Mouse (Mus musculus) neural tube, embryonic 14.5 days (tissue): ENCODE data around the gene Rftn1. TPM values are rescaled to one million over a fixed set of nuclear protein-coding genes. Genes with fewer than 3 reads are reported as not detected.

Experiments used
- ATAC-seq: fragments of 200-750 bp; cut with Nextera tagmentation; 2 replicates; pipeline ENCODE4 v1.8.0; 2017; ENCODE audit warnings: low read depth, mild to moderate bottlenecking, moderate TSS enrichment, moderate library complexity
- H3K27ac ChIP-seq: fragments of 300-500 bp; sonication (generic); 2 replicates; pipeline ENCODE4 v1.5.1; 2014; ENCODE audit warnings: low read depth, mild to moderate bottlenecking, control low read depth, low read length, moderate library complexity, mixed read lengths
- H3K27me3 ChIP-seq: fragments of 300-500 bp; sonication (generic); 2 replicates; pipeline ENCODE4 v1.6.1; 2014; ENCODE audit warnings: low read length; ENCODE audit not compliant: control insufficient read depth, insufficient read depth
- H3K36me3 ChIP-seq: fragments of 300-500 bp; sonication (generic); 2 replicates; pipeline ENCODE4 v1.6.1; 2014; ENCODE audit warnings: low read length, mixed read lengths; ENCODE audit not compliant: control insufficient read depth, insufficient read depth
- H3K4me1 ChIP-seq: fragments of 300-500 bp; sonication (generic); 2 replicates; pipeline ENCODE4 v1.6.1; 2014; ENCODE audit warnings: low read length; ENCODE audit not compliant: control insufficient read depth, insufficient read depth
- H3K4me2 ChIP-seq: fragments of 300-500 bp; sonication (generic); 2 replicates; pipeline ENCODE4 v1.6.1; 2014; ENCODE audit warnings: mild to moderate bottlenecking, low read depth, low read length, control low read depth
- H3K4me3 ChIP-seq: fragments of 300-500 bp; sonication (generic); 2 replicates; pipeline ENCODE4 v1.5.1; 2014; ENCODE audit warnings: low read depth, low read length, control low read depth, mixed read lengths
- H3K9ac ChIP-seq: fragments of 300-500 bp; sonication (generic); replicated peaks from 2 replicates; pipeline ENCODE4 v1.6.1; 2014; ENCODE audit warnings: low read depth, mild to moderate bottlenecking, control low read depth, low read length, mixed read lengths
- H3K9me3 ChIP-seq: fragments of 300-500 bp; sonication (generic); 2 replicates; pipeline ENCODE4 v1.6.1; 2016; ENCODE audit warnings: low read length; ENCODE audit not compliant: control insufficient read depth
- WGBS: fragments of 180-500 bp; shearing (Covaris S2); extraction: QIAGEN DNeasy Blood & Tissue Kit; methylation state at CpG from one replicate; pipeline ENCODE4 v1.1.7; 2014; 5-methylcytosine and 5-hydroxymethylcytosine counted together
- polyA plus RNA-seq: library from polyadenylated mRNA; unstranded; fragments of >200 nt; fragmentation: Nextera tagmentation; extraction: Ambion mirVana; gene quantifications from 2 replicates; pipeline ENCODE4 v1.2.1, GENCODE M21; 2014

Rftn1 gene
- polyA plus RNA-seq, 1 experiment from 2014 or later, result 20.4 TPM

DNA sequence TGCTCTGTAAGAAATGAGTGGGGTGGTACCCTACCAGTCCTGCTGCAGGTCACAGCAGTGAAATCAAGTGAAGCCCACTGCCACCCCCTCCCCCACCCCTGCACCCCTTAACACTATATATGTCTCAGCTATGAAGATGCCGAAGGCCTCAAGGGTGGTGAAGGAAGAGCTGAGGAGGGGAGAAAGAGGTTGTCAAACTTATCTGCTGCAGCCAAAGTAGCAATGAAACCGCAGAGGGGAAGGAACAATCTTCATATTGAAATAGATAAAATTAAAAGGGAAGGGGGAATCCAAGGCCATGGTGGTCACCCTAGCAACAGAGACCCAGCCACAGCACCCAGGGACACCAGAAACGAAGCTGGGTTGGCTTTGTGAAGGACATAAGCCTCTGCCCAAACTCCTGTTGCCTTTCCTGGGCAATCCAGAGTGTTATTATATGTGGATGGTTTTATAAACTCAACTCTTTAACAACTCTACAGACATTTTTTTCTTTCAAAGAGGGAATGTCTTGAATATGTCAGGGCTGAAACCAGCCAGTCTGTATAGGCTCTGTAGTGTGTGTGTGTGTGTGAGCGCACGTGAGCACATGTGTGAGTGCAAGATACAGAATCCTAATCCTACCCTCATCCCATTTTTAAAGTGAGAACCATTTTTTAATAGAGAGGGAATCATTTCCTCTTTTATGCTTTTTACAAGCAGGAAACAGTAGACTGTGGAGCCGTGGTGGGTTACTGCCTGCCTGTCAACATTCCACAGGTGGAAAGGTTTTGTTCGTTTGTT, 119.5 kb downstream of the Rftn1 start:
- no peak overlapping the region for H3K27ac ChIP-seq
- H3K4me1 ChIP-seq, result no peaks in the 10 kb centered on the region
- no peaks in the 10 kb centered on the region for H3K36me3 ChIP-seq
- H3K4me2 ChIP-seq, result no peak overlapping the region
- no peaks in the 10 kb centered on the region for H3K9me3 ChIP-seq
- H3K27me3 ChIP-seq, result no peaks in the 10 kb centered on the region
- no peak for ATAC-seq
- H3K4me3 ChIP-seq, result no peak overlapping the region
- 86% methylated on average over 7 of the region's 7 CpGs for WGBS
- H3K9ac ChIP-seq, result no peak overlapping the region

DNA sequence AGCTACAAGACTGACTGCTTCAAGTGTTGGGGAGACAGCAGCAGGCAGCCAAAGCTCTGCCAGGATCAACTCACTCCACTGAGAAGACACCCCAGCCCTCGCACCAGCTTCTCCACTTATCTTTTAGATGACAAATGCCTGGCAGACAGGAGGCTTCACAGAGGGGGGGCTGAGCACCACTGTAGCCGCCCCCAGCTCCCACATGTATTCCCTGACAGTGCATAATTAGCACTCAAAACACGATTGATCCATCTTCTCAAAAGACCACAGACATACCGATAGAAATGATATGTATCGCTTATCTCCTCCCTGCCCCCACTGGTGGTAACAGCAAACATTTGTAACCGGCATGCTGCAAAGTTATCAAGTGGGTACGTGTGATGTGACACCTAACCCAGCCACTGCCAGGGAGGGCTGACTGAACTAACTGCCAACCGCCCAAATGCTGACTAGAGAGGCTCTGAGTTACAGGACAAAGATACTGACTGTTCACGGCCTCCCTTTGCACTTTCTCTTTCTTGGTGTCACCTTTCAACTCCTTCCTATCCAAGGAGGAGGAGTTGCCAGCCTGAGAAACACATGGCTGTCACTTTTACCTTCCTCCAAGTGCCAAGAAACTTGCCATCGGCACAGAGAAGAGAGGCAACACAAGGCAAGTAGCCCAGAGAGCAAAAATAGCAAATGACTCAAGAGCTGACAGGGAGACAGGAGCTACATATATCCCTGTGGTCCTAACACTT, 120.4 kb downstream of the Rftn1 start:
- no peak overlapping the region for H3K9ac ChIP-seq
- 54% methylated on average over 10 of the region's 10 CpGs for WGBS
- no peak; the same call in 1 of the 2 replicates for ATAC-seq
- no peaks in the 10 kb centered on the region for H3K27me3 ChIP-seq
- no peaks in the 10 kb centered on the region for H3K36me3 ChIP-seq
- H3K4me1 ChIP-seq, result no peaks in the 10 kb centered on the region
- no peak overlapping the region for H3K4me2 ChIP-seq
- H3K27ac ChIP-seq, result no peak overlapping the region
- no peaks in the 10 kb centered on the region for H3K9me3 ChIP-seq
- no peak overlapping the region for H3K4me3 ChIP-seq

DNA sequence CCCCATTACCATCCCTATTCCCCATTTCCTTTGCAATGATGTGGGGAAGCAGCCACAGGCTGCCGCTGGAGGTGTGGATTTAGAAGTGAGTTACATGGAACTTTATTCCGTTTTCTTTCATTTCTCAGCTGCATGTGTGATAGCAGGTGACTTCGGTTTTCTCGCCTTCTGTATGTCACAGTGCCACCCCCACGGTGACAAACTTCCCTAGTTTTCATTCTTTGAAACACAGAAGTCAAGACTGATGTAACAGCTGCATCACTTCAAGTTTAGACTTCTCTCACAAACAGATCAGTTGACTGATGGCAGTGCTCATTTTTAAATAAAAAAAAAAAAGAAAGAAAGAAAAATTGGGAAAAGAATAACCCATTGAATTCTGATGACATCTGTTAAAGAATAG, 121.3 kb downstream of the Rftn1 start:
- no peaks in the 10 kb centered on the region for H3K27me3 ChIP-seq
- H3K4me1 ChIP-seq, result no peaks in the 10 kb centered on the region
- no peaks in the 10 kb centered on the region for H3K36me3 ChIP-seq
- H3K9me3 ChIP-seq, result no peaks in the 10 kb centered on the region
- H3K4me3 ChIP-seq, result no peak overlapping the region
- WGBS, result 87% methylated on average over 5 of the region's 5 CpGs
- no peak overlapping the region for H3K9ac ChIP-seq
- no peak overlapping the region for H3K27ac ChIP-seq
- no peak for ATAC-seq
- H3K4me2 ChIP-seq, result no peak overlapping the region

DNA sequence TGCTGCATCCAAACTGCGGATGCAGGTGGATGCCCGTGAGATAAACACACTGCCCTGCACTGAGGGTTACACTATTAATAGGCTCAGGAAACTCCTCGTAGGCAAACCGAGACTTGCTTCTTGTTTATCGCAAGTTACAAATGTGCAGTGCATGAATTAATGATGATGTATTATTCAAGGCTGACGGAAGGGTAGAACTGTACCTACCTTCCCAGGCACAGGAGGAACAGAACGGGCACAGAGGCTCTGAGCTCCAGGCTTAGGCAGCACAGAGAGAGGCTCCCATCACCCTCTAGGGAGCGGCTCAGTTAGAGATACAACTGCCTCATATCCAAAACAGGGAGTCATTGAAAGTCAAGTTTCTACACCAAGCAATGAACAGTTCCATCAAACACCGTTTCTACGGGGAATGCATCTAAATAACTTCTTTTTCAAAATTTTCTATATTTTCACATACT, 121.8 kb downstream of the Rftn1 start:
- no peaks in the 10 kb centered on the region for H3K27me3 ChIP-seq
- H3K4me3 ChIP-seq, result no peak overlapping the region
- no peaks in the 10 kb centered on the region for H3K9me3 ChIP-seq
- no peak overlapping the region for H3K9ac ChIP-seq
- H3K36me3 ChIP-seq, result no peaks in the 10 kb centered on the region
- WGBS, result 82% methylated on average over 10 of the region's 10 CpGs
- no peak overlapping the region for H3K4me2 ChIP-seq
- no peaks in the 10 kb centered on the region for H3K4me1 ChIP-seq
- ATAC-seq, result no peak
- no peak overlapping the region for H3K27ac ChIP-seq

DNA sequence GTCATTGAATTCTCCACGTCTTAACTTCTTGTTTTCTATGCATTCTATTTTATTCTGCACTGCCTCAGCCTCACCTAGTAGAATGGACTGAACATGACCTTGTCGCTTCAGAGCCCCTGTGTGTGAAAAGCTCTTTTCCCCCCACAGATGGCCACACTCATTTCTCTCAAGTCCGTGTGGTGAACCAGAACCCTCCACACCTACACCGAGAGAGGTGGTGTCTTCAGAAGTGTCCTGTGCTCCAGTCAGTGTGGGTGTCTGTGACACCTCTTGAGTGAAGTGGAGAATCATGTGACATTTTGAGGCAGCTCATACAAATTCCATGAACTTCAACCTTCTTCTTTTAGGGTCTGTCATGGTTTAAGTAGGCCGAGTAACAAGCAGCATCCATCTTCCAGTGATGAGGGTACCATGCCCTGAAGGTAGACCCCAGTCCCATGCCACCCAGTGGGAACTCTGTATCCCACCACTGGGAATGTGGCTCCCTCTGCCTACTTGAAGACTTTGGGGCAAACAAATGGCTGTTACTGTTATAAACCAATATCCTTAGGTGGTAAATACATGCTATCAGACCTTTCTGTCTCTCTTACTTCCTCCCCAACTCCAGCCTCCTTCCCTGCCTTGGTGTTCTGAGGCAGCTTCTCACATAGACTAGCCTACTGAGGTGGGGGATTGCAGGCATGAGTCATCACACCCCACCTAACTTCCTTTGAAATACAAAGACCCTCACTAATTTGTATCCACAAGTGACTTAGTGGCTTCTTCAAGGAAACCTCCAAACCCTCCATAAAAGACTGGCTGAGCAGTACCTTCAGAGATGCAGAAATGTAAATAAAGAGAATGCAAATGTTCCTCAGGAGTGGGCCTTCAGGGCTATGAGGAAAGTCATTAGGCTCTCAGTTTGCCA, 122.4 kb downstream of the Rftn1 start:
- Histone ChIP-seq H3K36me3 (no peaks in the 10 kb centered on the region), H3K4me1 (no peaks in the 10 kb centered on the region), H3K27ac (no peak overlapping the region), H3K9ac (no peak overlapping the region), H3K9me3 (no peaks in the 10 kb centered on the region), H3K4me2 (no peak overlapping the region), H3K27me3 (no peaks in the 10 kb centered on the region), H3K4me3 (no peak overlapping the region)
- WGBS, result 85% methylated on average over 5 of the region's 5 CpGs
- no peak for ATAC-seq

DNA sequence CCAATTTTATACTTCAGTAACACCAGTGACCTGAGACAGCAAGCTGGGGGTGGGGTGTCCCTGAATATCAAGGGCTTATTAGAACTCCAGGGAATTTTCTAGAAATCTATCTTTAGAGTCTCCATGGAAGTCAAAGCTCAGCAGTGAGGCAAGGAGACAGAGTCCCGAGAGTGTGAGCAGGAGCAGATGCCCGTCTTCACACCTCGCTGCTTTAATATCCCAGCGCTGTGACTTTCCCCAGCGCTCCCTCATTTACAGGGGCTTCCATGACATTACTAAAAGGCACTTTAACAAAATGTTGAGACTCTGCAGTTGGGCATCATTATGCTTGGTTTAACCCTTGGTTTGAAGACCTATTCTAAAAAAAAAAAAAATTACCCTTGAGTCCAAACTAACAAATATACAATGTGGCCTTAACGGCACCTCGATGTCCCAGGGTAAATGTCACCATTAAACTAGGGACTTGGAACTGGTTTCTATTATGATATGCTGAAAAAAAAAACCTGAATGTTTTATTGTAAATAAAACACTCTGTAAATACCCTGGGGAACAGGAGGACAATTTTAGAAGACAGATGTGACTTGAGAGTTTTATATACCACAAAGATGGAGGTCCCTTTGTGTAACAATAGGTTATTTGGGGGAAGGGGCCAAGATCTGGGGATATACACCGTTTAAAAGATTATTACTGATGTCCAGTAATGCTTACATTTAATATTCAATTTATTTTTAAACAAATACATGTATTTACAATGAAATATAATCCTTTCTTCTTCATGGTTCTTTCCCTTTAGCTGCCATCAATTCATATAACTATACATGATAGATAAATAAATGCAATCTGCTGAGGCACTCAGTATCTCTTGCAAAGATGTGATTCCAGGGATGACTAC, 123.4 kb downstream of the Rftn1 start:
- peak; percentile 60; the same call in 1 of the 2 replicates for ATAC-seq

DNA sequence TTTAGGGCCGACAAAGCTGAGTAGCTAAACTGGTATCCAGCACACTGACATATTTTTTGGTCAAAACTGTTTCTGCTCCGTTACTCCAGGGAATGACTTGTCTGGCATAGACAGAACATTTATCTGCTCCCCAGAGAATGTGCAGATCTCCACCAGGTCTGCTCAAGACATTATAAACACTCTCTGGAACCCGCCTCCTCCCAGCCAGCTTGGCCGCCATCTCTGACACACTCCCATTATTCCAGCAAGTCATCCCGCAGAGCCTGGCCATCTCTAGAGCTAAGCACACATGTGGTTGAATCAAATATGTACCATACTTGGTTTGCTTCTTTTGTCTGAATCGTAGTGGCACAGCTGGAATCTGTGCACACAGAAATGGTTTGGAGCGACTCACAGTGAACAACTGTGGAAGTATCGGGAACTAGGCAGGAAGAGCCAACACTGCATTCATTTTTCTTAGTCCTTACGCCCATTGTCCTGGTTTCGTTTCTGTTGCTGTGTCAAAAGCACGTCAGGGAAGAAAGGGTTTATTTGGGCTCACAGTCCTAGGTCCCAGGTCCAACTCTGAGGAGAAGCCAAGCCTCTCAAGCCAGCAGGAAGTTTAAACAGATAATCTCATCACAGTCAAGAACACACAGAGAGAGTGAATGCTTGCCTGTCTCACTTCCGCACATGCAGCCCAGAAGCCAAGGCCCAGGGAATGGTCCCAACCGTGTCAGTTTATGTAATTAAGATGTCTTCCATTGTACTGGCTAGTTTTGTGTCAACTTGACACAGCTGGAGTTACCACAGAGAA, 126.4 kb downstream of the Rftn1 start:
- ATAC-seq, result no peak
- no peak overlapping the region for H3K27ac ChIP-seq

More for the DNA sequence above, 123.4 kb downstream of the Rftn1 start:
- no peaks in the 10 kb centered on the region for H3K4me1 ChIP-seq
- WGBS, result 55% methylated on average over 8 of the region's 8 CpGs
- no peak overlapping the region for H3K27ac ChIP-seq
- H3K4me3 ChIP-seq, result no peak overlapping the region
- no peak overlapping the region for H3K4me2 ChIP-seq
- no peaks in the 10 kb centered on the region for H3K9me3 ChIP-seq
- H3K27me3 ChIP-seq, result no peaks in the 10 kb centered on the region
- H3K36me3 ChIP-seq, result no peaks in the 10 kb centered on the region
- no peak overlapping the region for H3K9ac ChIP-seq

More for the DNA sequence above, 126.4 kb downstream of the Rftn1 start:
- Histone ChIP-seq H3K4me3 (no peak overlapping the region), H3K27me3 (no peaks in the 10 kb centered on the region), H3K9me3 (no peaks in the 10 kb centered on the region), H3K36me3 (no peaks in the 10 kb centered on the region), H3K4me2 (no peak overlapping the region), H3K9ac (no peak overlapping the region), H3K4me1 (no peaks in the 10 kb centered on the region)
- 87% methylated on average over 13 of the region's 13 CpGs for WGBS
